Mouse (Mus musculus) left cerebral cortex, adult 11 months (tissue): ENCODE data around the gene Gm20509.
A peak's percentile ranks its signal among the peaks of the same experiment; 100 is the strongest.
"Not testable (repeated sequence)": the region's sequence is repeated elsewhere in the genome, so short reads cannot be mapped to it uniquely, and the experiment has no call there.

Source experiments
- DNase-seq: peaks from one replicate; pipeline ENCODE4 v3.0.0; 2022; ENCODE audit warnings: low spot score

Gm20509 gene

GRCm38 (mm10) chr9:73101536-73101935 lies 734 bp upstream of the Gm20509 start, which contains the start of gene Khdc3:
Gene Khdc3 (plus strand): TSS chr9:73101836.
- no peak for DNase-seq

DNA sequence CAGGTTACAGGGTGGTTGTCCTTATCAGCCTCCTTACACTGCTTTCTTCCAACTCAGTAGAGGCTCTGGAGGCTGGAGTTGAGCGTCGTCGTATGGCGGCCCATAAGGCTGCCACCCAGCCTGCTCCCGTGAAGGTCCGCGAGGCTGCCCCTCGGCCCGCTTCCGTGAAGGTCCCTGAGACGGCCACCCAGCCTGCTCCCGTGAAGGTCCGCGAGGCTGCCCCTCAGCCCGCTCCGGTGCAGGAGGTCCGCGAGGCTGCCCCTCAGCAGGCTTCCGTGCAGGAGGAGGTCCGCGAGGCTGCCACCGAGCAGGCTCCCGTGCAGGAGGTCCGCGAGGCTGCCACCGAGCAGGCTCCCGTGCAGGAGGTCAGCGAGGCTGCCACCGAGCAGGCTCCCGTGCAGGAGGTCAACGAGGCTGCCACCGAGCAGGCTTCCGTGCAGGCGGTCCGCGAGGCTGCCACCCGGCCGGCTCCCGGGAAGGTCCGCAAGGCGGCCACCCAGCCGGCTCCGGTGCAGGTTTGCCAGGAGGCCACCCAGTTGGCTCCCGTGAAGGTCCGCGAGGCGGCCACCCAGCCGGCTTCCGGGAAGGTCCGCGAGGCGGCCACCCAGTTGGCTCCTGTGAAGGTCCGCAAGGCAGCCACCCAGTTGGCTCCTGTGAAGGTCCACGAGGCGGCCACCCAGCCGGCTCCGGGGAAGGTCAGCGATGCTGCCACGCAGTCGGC lies 1.0 kb downstream of the Gm20509 start:
- no peak for DNase-seq

- no peak for DNase-seq
Observed at GRCm38 (mm10) chr9:73103880-73104198, 1.6 kb downstream of the Gm20509 start.

DNA sequence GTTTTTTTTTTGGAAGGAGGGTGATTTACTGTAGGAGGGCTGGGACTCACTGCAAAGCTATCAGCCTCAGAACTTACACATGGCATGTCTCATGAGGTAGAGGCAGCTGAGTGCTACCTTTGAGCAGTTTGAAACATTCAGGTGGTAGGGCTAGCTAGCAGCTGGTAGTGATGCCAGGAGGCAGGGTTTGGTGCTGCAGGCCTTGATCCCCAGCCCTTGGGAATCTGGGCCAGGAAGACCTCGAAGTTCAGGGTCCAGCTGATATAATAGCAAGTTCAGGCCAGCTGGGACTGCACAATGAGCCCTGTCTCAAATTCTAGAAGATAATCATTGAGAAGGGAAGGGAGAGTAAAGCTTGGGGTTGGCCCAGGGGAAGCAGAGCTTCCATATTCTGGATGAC lies 2.9 kb downstream of the Gm20509 start:
- no peak for DNase-seq

DNA sequence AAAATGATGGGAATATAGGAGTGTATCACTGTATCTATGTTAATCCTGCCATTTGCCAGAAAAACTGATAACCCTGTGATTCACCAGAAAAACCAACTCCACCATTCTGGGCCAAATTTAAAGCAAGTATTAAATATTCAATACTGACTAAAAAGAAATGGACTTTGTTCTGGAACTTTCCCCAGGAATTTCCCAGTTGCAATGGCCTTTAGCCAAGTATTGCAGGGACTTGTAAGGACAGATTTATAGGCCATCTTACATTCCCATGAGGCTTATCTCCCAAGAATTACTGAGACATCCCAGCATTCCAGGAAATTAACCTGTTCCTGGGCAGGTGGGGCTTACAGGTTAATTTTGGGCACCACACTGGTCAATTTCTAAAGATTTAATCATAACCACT lies 3.5 kb downstream of the Gm20509 start:
- no peak for DNase-seq

DNA sequence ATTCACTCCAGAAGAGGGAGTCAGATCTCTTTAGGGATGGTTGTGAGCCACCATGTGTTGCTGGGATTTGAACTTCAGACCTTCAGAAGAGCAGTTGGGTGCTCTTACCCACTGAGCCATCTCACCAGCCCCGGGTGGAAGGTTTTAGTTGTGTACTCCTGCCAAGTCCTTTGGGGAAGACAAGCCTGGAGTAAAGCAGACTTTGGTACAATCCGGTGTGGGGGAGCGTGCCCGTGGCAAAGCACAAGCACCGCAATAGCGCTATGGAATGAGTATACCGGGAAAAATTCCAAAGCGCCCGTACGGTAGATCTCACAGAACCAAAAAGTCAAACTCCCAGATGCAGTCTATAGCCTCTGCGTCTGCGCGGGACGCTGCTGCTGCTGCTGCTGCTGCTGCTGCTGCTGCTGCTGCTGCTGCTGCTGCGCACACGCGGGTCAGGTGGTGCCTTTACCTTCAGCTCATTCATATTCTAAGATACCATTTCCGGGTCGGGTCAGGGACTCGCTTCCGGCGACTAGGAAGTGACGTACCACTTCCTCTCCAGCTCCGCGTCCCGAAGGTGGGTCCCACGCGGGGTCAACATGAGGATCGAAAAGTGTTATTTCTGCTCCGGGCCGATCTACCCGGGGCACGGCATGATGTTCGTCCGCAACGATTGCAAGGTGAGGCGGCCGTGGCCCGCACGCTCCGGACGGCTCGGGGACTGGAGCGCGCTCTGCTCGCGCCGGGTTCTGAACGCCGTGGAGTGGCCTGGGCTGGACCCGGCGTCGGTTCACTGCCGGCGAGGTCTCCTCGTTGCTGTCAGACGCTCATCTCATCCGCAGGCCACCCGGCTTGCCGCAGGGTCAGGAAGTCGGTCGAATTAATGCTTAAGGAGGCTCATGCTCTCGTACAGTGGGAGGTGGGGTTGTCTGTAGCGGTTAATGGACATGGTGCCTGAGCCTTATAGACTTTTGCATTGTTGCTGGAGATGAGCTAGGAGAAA lies 10.9 kb downstream of the Gm20509 start, which contains the start of gene Rsl24d1:
Gene Rsl24d1, plus strand, starts transcription at position 508 of the 988 bp plus-strand sequence.
- peak; percentile 88 for DNase-seq

DNA sequence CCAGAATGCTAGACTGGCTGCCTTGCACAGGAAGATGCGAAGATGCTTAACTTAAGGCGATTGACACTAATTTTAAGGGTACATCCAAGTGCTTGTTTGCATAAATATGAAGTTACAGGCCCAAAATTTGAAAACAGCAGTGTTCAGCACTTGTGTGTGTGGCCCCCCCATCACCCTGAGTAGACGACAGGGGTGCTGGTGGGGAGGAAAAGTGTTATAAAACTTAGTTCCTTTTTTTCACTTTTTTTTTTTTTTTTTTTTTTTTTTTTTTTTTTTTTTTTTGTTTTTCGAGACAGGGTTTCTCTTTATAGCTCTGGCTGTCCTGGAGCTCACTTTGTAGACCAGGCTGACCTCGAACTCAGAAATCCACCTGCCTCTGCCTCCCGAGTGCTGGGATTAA lies 14.4 kb downstream of the Gm20509 start:
- DNase-seq: not testable (repeated sequence)

DNA sequence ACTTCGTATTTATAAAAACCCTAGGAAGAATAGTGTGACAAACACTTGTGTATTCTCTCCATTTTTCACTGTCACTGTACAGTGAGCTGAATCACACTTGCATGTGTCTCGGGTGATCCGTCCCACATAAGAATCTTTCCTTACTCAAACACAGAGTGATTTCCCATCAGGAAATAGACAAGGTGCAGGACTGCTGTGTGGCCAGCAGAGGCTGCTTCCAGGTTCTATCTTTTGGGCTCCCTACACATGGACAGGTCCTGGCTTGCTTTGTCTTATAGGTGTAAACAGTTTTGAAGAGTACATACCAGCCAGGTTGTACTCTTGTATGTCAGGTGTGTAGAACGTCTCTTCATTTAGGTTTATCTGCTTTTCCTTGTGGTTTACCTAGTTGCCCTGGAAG lies 15.7 kb downstream of the Gm20509 start:
- no peak for DNase-seq

- DNase-seq: no peak
Observed at GRCm38 (mm10) chr9:73121735-73122134, 19.5 kb downstream of the Gm20509 start.

GRCm38 (mm10) chr9:73125043-73125570 lies 22.8 kb downstream of the Gm20509 start:
- no peak for DNase-seq

- no peak for DNase-seq
Observed at GRCm38 (mm10) chr9:73127457-73127856, 25.2 kb downstream of the Gm20509 start.

GRCm38 (mm10) chr9:73129875-73130274 lies 27.6 kb downstream of the Gm20509 start:
- no peak for DNase-seq

DNA sequence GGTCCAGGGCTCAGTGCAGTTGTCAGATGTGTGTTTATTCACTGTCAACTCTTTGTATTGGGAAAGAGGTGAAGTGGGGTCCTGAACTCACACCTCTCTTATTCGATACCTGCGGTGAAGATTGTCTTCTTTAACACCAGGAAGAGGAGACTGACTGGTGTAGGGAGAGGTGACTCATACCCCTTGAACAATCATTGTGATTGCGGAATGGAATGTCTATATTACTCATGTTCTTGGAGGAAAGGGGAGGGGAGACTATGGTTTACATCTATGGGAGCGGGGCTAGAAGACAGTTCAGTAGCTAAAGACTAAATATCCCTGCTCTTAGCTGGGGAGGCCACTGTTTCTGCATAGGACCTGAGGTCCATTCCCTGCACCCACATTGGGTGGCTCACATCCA lies 28.3 kb downstream of the Gm20509 start:
- no peak for DNase-seq

DNA sequence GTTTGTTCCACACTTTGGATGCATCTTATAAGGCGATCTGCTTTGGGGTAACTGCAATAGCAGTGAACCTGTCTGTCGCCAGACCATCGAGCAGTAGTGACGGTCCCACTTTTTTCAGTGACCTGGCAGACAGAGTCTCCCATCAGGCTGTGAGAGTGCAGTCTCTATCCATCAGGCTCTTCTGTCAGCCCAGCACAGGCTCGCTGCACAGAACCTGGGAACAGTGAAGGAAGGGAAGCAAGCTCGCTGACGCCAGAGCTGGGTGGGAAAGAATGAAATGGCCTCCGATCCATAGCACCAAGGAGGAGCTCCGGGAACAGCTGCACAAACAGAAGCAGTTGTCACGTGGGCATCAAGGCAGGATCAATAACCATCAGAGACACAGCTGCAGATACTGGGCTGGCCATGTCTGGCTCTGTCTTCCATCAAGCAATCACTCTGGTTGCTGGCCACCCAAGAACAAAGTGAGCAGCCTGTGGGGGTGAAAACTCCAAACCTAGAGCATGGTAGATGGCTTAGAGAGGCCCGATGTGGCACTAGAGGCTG lies 35.1 kb downstream of the Gm20509 start:
- no peak for DNase-seq

- no peak for DNase-seq
Observed at GRCm38 (mm10) chr9:73154347-73154746, 52.1 kb downstream of the Gm20509 start.

DNA sequence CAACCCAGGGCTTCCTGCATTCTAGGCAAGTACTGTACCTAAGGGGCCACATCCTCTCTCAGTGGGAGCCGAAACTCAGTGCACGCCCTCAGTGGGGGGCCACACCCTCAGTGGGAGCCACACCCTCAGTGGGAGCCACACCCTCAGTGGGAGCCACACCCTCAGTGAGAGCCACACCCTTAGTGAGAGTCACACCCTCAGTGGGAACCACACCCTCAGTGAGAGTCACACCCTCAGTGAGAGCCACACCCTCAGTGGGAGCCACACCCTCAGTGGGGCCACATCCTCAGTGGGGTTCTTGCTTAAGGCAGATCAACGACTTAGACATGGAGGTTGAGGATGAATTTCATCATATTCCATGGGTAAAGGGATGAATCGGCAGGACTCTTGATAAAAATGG lies 55.7 kb downstream of the Gm20509 start:
- DNase-seq: no peak

GRCm38 (mm10) chr9:73159265-73159664 lies 57.0 kb downstream of the Gm20509 start:
- DNase-seq: no peak

GRCm38 (mm10) chr9:73162571-73163333 lies 60.5 kb downstream of the Gm20509 start:
- peak; percentile 70 for DNase-seq

DNA sequence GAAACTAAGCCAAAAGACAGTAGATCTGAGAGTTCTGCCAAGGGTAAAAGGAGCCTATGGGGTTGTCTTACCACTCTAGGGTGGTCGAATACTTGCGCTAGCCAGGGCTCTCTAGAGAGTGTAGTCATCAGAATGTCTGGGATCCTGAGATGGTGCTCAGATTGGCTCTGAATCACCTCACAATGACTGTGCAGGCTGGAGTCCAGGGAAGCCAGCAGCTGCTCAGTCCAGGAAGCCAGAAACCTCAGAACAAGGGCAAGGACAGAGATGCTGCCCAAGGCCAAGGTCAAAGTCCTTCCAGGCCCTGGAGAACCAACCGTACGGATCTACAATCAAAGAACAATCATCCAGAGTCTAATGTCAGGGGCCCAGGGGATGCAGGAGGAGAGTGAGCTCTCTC lies 63.4 kb downstream of the Gm20509 start:
- DNase-seq: no peak
